Mouse (Mus musculus) retina, embryonic 14.5 days (tissue): ENCODE measurements around the gene Haus4.
A peak's percentile ranks its signal among the peaks of the same experiment; 100 is the strongest.

Experiments
- DNase-seq: peaks from one replicate; pipeline ENCODE4 v3.0.0-alpha.2; 2015; ENCODE audit warnings: low spot score

Gene Haus4

DNA sequence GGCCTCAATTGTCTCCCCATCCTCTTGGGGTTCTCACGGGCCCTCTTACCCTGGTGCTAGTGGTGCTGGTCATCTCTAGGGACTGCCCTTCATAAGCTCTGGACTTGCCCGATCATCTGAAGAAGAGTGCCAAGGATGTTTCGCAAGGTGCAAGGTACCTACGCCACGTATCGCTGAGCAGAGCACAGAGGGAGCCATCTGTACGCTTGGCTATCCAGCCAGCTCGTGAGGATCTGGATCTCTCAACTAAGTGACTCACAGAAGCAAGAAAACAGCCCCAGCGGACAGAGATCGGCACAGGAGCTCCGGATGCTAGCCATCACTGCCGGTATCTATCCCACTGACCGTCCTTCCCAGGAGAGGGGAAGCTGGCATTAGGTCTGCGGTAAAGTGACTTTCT, 57.7 kb downstream of the Haus4 start:
- DNase-seq, result no peak

GRCm38 (mm10) chr14:54494234-54494633, 60.2 kb downstream of the Haus4 start:
- DNase-seq, result peak; percentile 84

DNA sequence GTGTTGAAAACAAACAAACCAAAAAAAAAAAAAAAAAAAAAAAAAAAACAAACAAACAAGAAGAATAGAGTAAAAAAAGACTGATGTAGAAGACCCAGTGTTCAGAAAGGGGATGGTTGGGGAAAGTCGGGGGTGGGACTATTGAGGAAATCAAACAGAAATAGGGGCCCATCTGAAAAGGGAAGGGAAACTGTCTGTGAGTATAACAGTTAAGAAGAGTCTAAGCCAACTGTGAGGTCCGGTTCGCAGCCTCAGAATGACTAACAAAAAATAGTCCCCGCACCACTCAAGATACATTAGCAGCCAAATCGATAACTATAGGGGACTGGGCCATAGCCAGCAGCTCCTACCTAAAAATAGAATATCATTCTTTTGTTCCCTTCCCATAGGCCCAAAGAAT, 61.2 kb downstream of the Haus4 start:
- DNase-seq, result no peak

DNA sequence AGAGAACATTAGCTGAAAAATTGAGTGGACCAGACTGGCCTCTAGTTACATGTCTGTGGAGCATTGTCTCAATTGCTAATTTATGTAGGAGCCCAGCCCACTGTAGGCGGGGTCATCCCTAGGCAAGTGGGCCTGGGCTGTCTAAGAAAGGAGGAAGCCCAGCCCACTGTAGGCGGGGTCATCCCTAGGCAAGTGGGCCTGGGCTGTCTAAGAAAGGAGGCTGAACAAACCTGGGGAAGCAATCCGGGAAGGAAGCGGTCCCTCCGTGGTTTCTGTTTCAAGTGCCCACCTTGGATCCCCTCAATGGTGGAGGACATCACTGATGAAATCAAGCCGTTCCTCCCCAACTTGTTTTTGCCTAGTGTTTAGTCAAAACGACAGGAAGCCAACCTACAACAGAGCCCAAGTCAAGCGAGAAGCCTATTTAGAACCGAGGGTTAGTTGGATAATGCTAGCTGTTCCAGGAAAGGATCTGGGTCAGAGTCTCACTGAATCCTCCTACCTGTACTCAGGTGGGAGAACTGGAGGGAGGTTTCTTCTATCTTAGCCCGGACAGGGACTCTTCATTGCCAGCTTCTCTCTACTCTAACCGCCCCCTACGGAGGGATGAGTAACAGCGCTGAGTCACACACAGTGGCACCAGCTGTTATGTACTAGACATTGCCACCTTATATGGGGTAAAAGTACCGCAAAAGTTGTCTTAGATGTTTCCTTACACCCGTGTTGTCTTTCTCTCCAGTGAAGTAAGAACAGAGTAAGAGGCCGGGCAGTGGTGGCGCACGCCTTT, 61.9 kb downstream of the Haus4 start:
- no peak for DNase-seq
